Mouse (Mus musculus): ENCODE measurements around the gene Ddx10. TPM values are rescaled to one million over a fixed set of nuclear protein-coding genes. Genes with fewer than 3 reads are reported as not detected.

Gene Ddx10
- total and polyA plus RNA-seq, 3 experiments, result 45.1 to 48.4 (median 46.5) TPM

DNA sequence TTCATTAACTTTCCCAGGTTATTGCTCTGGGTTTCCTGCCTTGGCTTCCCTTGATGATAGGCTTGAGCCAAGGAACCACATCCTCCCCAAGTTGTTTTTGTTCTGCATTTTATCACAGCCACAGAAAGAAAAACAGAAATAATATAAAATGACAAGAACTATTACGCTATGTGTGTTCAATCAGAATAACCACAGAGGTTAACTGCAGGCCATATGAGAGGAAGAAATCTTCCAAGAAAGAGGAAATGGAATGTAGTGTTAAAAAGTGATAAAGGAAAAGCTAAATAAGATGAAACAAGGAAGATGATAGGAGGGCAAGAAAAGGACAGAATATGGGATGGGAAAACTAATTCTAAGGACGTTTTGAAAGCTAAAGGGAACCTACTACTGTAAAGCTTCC, 117.4 kb downstream of the Ddx10 start:
- no peak overlapping the region for H3K4me3 ChIP-seq (ENCODE audit: control insufficient read depth in 1 of 2, insufficient read depth in 1 of 2, low read depth in 2 of 2, low read length in 2 of 2)
- H3K27me3 ChIP-seq (ENCODE audit: control insufficient read depth in 1 of 2, insufficient read depth in 2 of 2, low read length in 2 of 2), result no peaks in the 10 kb centered on the region
- H3K27ac ChIP-seq (ENCODE audit: control insufficient read depth, low read depth, low read length), result no peak overlapping the region
- H3K9ac ChIP-seq (ENCODE audit: control insufficient read depth, low read depth, low read length, poor library complexity, severe bottlenecking), result no peak overlapping the region
- peak; percentile 58 for DNase-seq (ENCODE audit: low read depth, low spot score)
- H3K36me3 ChIP-seq (ENCODE audit: control insufficient read depth in 1 of 2, insufficient read depth in 2 of 2, low read length in 2 of 2), result peaks cover 2 to 13% of the 10 kb centered on the region in 2 experiments
- H3K79me2 ChIP-seq (ENCODE audit: control insufficient read depth, insufficient read depth, low read length, poor library complexity), result no peaks in the 10 kb centered on the region
- H3K9me3 ChIP-seq (replicated peaks; ENCODE audit: insufficient read depth, low read length), result no peaks in the 10 kb centered on the region
- H3K4me1 ChIP-seq (ENCODE audit: control insufficient read depth in 1 of 2, insufficient read depth in 2 of 2, low read length in 2 of 2), result peaks cover 4 to 5% of the 10 kb centered on the region in 2 experiments; a peak in 3 of 4 replicates
- TF ChIP-seq E2F4 (IDR thresholded peaks at IDR 0.05; ENCODE audit: borderline replicate concordance, low read depth, low read length), result no peak
- peak; percentile 67 for TF ChIP-seq TAL1 (IDR thresholded peaks at IDR 0.05; ENCODE audit: low read length)
- TF ChIP-seq MXI1 (IDR thresholded peaks at IDR 0.05; ENCODE audit: low read depth, low read length), result no peak
- no peak for TF ChIP-seq HCFC1 (IDR thresholded peaks at IDR 0.05; ENCODE audit: low read depth, low read length)
- no peak for TF ChIP-seq KAT2A (conservative IDR thresholded peaks at IDR 0.05; ENCODE audit: low read depth, low read length)
- no peak for TF ChIP-seq MYB (IDR thresholded peaks at IDR 0.05; ENCODE audit: low read depth, low read length)
- TF ChIP-seq MAFK (IDR thresholded peaks at IDR 0.05; ENCODE audit: borderline replicate concordance, low read depth, low read length), result no peak
- no peak for TF ChIP-seq ZMIZ1 (IDR thresholded peaks at IDR 0.05; ENCODE audit: low read depth, low read length)
- no peak; the same call in 1 of the 2 replicates for TF ChIP-seq MYC (IDR thresholded peaks at IDR 0.05; ENCODE audit: low read depth, low read length)
- TF ChIP-seq JUND (IDR thresholded peaks at IDR 0.05; ENCODE audit: low read depth, low read length), result no peak
- TF ChIP-seq BHLHE40 (IDR thresholded peaks at IDR 0.05; ENCODE audit: borderline replicate concordance, low read depth, low read length), result no peak
- peak; percentile 50; the same call in 1 of the 2 replicates for TF ChIP-seq ETS1 (IDR thresholded peaks at IDR 0.05; ENCODE audit: low read depth, low read length)
- no peak for TF ChIP-seq UBTF (IDR thresholded peaks at IDR 0.05; ENCODE audit: borderline replicate concordance, insufficient read depth, low read depth, low read length)
- TF ChIP-seq GATA1 (IDR thresholded peaks at IDR 0.05; ENCODE audit: low read depth, low read length), result peak; percentile 69
- TF ChIP-seq POLR2A (IDR thresholded peaks at IDR 0.05; ENCODE audit: control insufficient read depth in 1 of 2, insufficient read depth in 1 of 2, low read depth in 1 of 2, low read length in 2 of 2, poor library complexity in 1 of 2), result no peak
- no peak for TF ChIP-seq TBP (IDR thresholded peaks at IDR 0.05; ENCODE audit: low read depth, low read length)
- no peak for TF ChIP-seq SIN3A (IDR thresholded peaks at IDR 0.05; ENCODE audit: low read length)
- TF ChIP-seq MAX (IDR thresholded peaks at IDR 0.05; ENCODE audit: low read length), result no peak
- no peak for TF ChIP-seq NRF1 (IDR thresholded peaks at IDR 0.05; ENCODE audit: insufficient read depth, low read depth, low read length, poor library complexity, severe bottlenecking)
- no peak for TF ChIP-seq ZNF384 (IDR thresholded peaks at IDR 0.05; ENCODE audit: low read depth, low read length)
- TF ChIP-seq RAD21 (IDR thresholded peaks at IDR 0.05; ENCODE audit: low read depth, low read length), result no peak
- TF ChIP-seq CTCF (IDR thresholded peaks at IDR 0.05 in 2 of 3, conservative IDR thresholded peaks at IDR 0.05 in 1 of 3; ENCODE audit: control insufficient read depth in 1 of 3, insufficient read depth in 1 of 3, low read depth in 2 of 3, low read length in 3 of 3, poor library complexity in 1 of 3, severe bottlenecking in 1 of 3), result no peak
- no peak for TF ChIP-seq SMC3 (IDR thresholded peaks at IDR 0.05; ENCODE audit: low read depth, low read length)
- no peak for TF ChIP-seq USF1 (IDR thresholded peaks at IDR 0.05; ENCODE audit: low read depth, low read length)
- no peak for TF ChIP-seq CHD1 (IDR thresholded peaks at IDR 0.05; ENCODE audit: low read depth, low read length)
- TF ChIP-seq POLR2AphosphoS5 (IDR thresholded peaks at IDR 0.05; ENCODE audit: borderline replicate concordance, low read depth, low read length), result no peak
- TF ChIP-seq RCOR1 (IDR thresholded peaks at IDR 0.05; ENCODE audit: low read depth, low read length), result peak; percentile 97
- TF ChIP-seq MAZ (IDR thresholded peaks at IDR 0.05; ENCODE audit: low read depth, low read length), result no peak
- TF ChIP-seq ZKSCAN1 (IDR thresholded peaks at IDR 0.05; ENCODE audit: low read depth, low read length), result no peak
- TF ChIP-seq MEF2A (IDR thresholded peaks at IDR 0.05; ENCODE audit: extremely low read depth, insufficient replicate concordance, low read depth, low read length, poor library complexity, severe bottlenecking), result no peak
- TF ChIP-seq GABPA (IDR thresholded peaks at IDR 0.05; ENCODE audit: low read depth, low read length), result no peak
- peak; percentile 70; the same call in 1 of the 2 replicates for TF ChIP-seq TCF12 (IDR thresholded peaks at IDR 0.05; ENCODE audit: low read depth, low read length)
- no peak for TF ChIP-seq ZC3H11A (IDR thresholded peaks at IDR 0.05; ENCODE audit: low read depth, low read length)
- TF ChIP-seq USF2 (IDR thresholded peaks at IDR 0.05; ENCODE audit: borderline replicate concordance in 1 of 2, insufficient read depth in 1 of 2, low read depth in 1 of 2, low read length in 2 of 2), result no peak
- no peak for TF ChIP-seq POLR2AphosphoS2 (IDR thresholded peaks at IDR 0.05; ENCODE audit: low read length)
- no peak for TF ChIP-seq ELF1 (IDR thresholded peaks at IDR 0.05; ENCODE audit: low read depth, low read length)
- peak; percentile 50 to 80; a peak in 3 of 4 replicates for TF ChIP-seq EP300 (IDR thresholded peaks at IDR 0.05; ENCODE audit: low read depth in 1 of 2, low read length in 2 of 2)
- TF ChIP-seq CHD2 (IDR thresholded peaks at IDR 0.05; ENCODE audit: low read length), result no peak

Measured in MEL (cell line).